8 mouse cellular contexts compared by ENCODE assay signal in genomic region chr2:19199366-19199853, GRCm38 (mm10). TPM values are rescaled to one million over a fixed set of nuclear protein-coding genes. Genes with fewer than 3 reads are reported as not detected.
DNase-seq lines count a peak whose midpoint lies in the region; ATAC-seq and TF ChIP-seq lines count a peak whose summit lies in the region.

No protein-coding gene starts in this region.

- no peak for TF ChIP-seq CTCF in heart, adult 2 months (IDR thresholded peaks at IDR 0.05)

- no peak for DNase-seq in heart, embryonic 10.5 days (ENCODE audit: low spot score)
- DNase-seq in heart, adult 2 months = no peak
- no peak for DNase-seq in ES-E14 (ENCODE audit: low read depth, low spot score)
- no peak for DNase-seq in hindbrain, embryonic 10.5 days (ENCODE audit: low spot score)
- DNase-seq in ovary, postnatal 14 days (ENCODE audit: low spot score) = no peak
- no peak for DNase-seq in thymus, postnatal 14 days

- intact Hi-C loops in heart, adult 2 months (cut with DNase I) = no loop called here

- H3K9ac ChIP-seq in heart, adult 2 months (ENCODE audit: low read depth, low read length) = no peak overlapping the region
- H3K9ac ChIP-seq in ES-E14 (ENCODE audit: insufficient read depth, low read depth, low read length, poor library complexity, severe bottlenecking) = no peak overlapping the region

- no peaks in the 10 kb centered on the region for H3K36me3 ChIP-seq in heart, embryonic 10.5 days
- no peaks in the 10 kb centered on the region for H3K36me3 ChIP-seq in heart, adult 2 months (ENCODE audit: control insufficient read depth, insufficient read depth, low read length)
- no peaks in the 10 kb centered on the region for H3K36me3 ChIP-seq in ES-E14 (ENCODE audit: control insufficient read depth, insufficient read depth, low read length, poor library complexity, severe bottlenecking)
- H3K36me3 ChIP-seq in hindbrain, embryonic 10.5 days = no peaks in the 10 kb centered on the region

- no peaks in the 10 kb centered on the region for H3K27me3 ChIP-seq in heart, embryonic 10.5 days (ENCODE audit: insufficient read depth, poor library complexity, severe bottlenecking)
- H3K27me3 ChIP-seq in heart, adult 2 months (ENCODE audit: control insufficient read depth, insufficient read depth, low read length) = no peaks in the 10 kb centered on the region; the same call in 1 of the 2 replicates
- H3K27me3 ChIP-seq in hindbrain, embryonic 10.5 days (ENCODE audit: insufficient read depth, poor library complexity, severe bottlenecking) = no peaks in the 10 kb centered on the region

- peak overlapping the region; percentile 87; the same call in 1 of the 2 replicates for H3K27ac ChIP-seq in heart, embryonic 10.5 days
- H3K27ac ChIP-seq in heart, adult 2 months = no peak overlapping the region
- H3K27ac ChIP-seq in ES-E14 (ENCODE audit: insufficient read depth, low read depth, low read length, poor library complexity, severe bottlenecking) = no peak overlapping the region
- H3K27ac ChIP-seq in hindbrain, embryonic 10.5 days = peak overlapping the region; percentile 90

- peak overlapping the region; percentile 64 for H3K4me3 ChIP-seq in heart, embryonic 10.5 days
- no peak overlapping the region for H3K4me3 ChIP-seq in heart, adult 2 months
- peak overlapping the region; percentile 23 to 78; a peak in 3 of 4 replicates for H3K4me3 ChIP-seq in ES-E14 (ENCODE audit: insufficient read depth in 1 of 2, low read depth in 1 of 2, low read length in 2 of 2, poor library complexity in 1 of 2, severe bottlenecking in 1 of 2)
- H3K4me3 ChIP-seq in hindbrain, embryonic 10.5 days = peak overlapping the region; percentile 56

- H3K4me1 ChIP-seq in heart, embryonic 10.5 days = peaks cover 8% of the 10 kb centered on the region; the same call in 1 of the 2 replicates
- H3K4me1 ChIP-seq in heart, adult 2 months (ENCODE audit: control insufficient read depth, insufficient read depth, low read length) = peaks cover 3% of the 10 kb centered on the region
- H3K4me1 ChIP-seq in ES-E14 (ENCODE audit: control insufficient read depth in 2 of 2, insufficient read depth in 2 of 2, low read length in 2 of 2, poor library complexity in 1 of 2) = no peaks in the 10 kb centered on the region
- peaks cover 12% of the 10 kb centered on the region for H3K4me1 ChIP-seq in hindbrain, embryonic 10.5 days (replicated peaks)

- in situ Hi-C loops in ES-E14 (cut with MboI; ENCODE audit: low sequenced_read_pairs in 2 of 2, unreplicated experiment in 2 of 2) = no loop called here

- no peak for TF ChIP-seq EP300 in heart, adult 2 months (IDR thresholded peaks at IDR 0.05; ENCODE audit: insufficient read depth, low read depth, low read length)

- no peak for TF ChIP-seq POLR2A in heart, adult 2 months (IDR thresholded peaks at IDR 0.05; ENCODE audit: insufficient read depth, low read depth, low read length)

- 32% methylated on average over 13 of the region's 13 CpGs for WGBS in heart, embryonic 10.5 days
- WGBS in heart, adult 2 months = 45% methylated on average over 13 of the region's 13 CpGs
- WGBS in hindbrain, embryonic 10.5 days = 25% methylated on average over 13 of the region's 13 CpGs

- no peaks in the 10 kb centered on the region for H3K9me3 ChIP-seq in heart, embryonic 10.5 days
- no peaks in the 10 kb centered on the region for H3K9me3 ChIP-seq in ES-E14 (ENCODE audit: control insufficient read depth, insufficient read depth, low read depth, low read length)
- H3K9me3 ChIP-seq in hindbrain, embryonic 10.5 days = no peaks in the 10 kb centered on the region

- peak; percentile 24; the same call in 1 of the 2 replicates for ATAC-seq in megakaryocyte, adult 5-6 weeks (ENCODE audit: poor library complexity, severe bottlenecking)
- ATAC-seq in monocyte, adult 5-6 weeks (replicated peaks; ENCODE audit: insufficient number of reproducible peaks, low FRiP score, low TSS enrichment, poor library complexity, severe bottlenecking) = no peak

- H3K79me2 ChIP-seq in heart, adult 2 months (replicated peaks; ENCODE audit: control insufficient read depth, insufficient read depth, low read length) = no peaks in the 10 kb centered on the region

TF ChIP-seq in ES-E14, 5 proteins besides CTCF, POLR2A, EP300 and RAD21:
- no peak for TF ChIP-seq ZNF384 (IDR thresholded peaks at IDR 0.05; ENCODE audit: low read depth, low read length)
- no peak for TF ChIP-seq MAFK (IDR thresholded peaks at IDR 0.05; ENCODE audit: insufficient read depth, low read depth, low read length)
- no peak for TF ChIP-seq HCFC1 (IDR thresholded peaks at IDR 0.05; ENCODE audit: borderline replicate concordance, insufficient read depth, low read length)
- no peak for TF ChIP-seq ZC3H11A (IDR thresholded peaks at IDR 0.05; ENCODE audit: borderline replicate concordance, low read depth, low read length)
- TF ChIP-seq CHD2 (IDR thresholded peaks at IDR 0.05; ENCODE audit: low read depth, low read length) = no peak

RNA-seq across cellular contexts. Expression of gene Armc3, which starts 0.3 kb away (rescaled TPM):
- 0.05 and 0.15 TPM in 2 replicates for polyA plus RNA-seq in heart, embryonic 10.5 days (2016; fragmentation: Nextera tagmentation; extraction: Ambion mirVana)
- total RNA-seq in heart, adult 2 months (2021) = not detected
- polyA plus RNA-seq in heart, adult 2 months (2012; rRNA removed) = 0.06 TPM in 1 of 2 replicates, not detected in the other
- total RNA-seq in ES-E14 (2012; rRNA removed) = 0.09 TPM in 1 of 2 replicates, not detected in the other
- 0.73 and 1.9 TPM in 2 replicates for polyA plus RNA-seq in hindbrain, embryonic 10.5 days (2016; fragmentation: Nextera tagmentation; extraction: Ambion mirVana)
- total RNA-seq in megakaryocyte, adult 5-6 weeks (2015) = 1.0 and 1.6 TPM in 2 replicates
- total RNA-seq in megakaryocyte, adult 5-6 weeks (2017) = 0.98 and 1.2 TPM in 2 replicates
- total RNA-seq in monocyte, adult 5-6 weeks (2017) = 0.86 to 0.87 TPM in 2 of 3 replicates, not detected in the other

Comparison
In these comparisons a context has a peak if more than half of its experiments do, and no peak if none do; other contexts are left out.
1. H3K27ac ChIP-seq: peak in heart, embryonic 10.5 days (single experiment) and hindbrain, embryonic 10.5 days (single experiment); none in heart, adult 2 months (single experiment) and ES-E14 (single experiment).